Mouse (Mus musculus): ENCODE results near the gene Arsa. TPM values are rescaled to one million over a fixed set of nuclear protein-coding genes. Genes with fewer than 3 reads are reported as not detected.

Arsa gene
- 13.0 and 13.9 TPM in 2 replicates for polyA plus RNA-seq (2015; fragmentation: Nextera tagmentation; extraction: Ambion mirVana)

GRCm38 (mm10) chr15:89477091-89477491 lies at the start of gene Arsa:
TSS of gene Arsa (minus strand) at chr15:89477425.
- DNase-seq (ENCODE audit: low spot score): peak; percentile 29
- no peaks in the 10 kb centered on the region for H3K36me3 ChIP-seq (ENCODE audit: insufficient read depth, low read length)
- no peaks in the 10 kb centered on the region for H3K9me3 ChIP-seq (replicated peaks; ENCODE audit: low read length)
- peak within 1 kb of the TSS; percentile 64 for H3K9ac ChIP-seq (ENCODE audit: low read depth, low read length)
- H3K27me3 ChIP-seq (ENCODE audit: insufficient read depth, low read length): no peaks in the 10 kb centered on the region
- peak within 1 kb of the TSS; percentile 73 for H3K4me2 ChIP-seq (ENCODE audit: low read length)
- peak within 1 kb of the TSS; percentile 49 for H3K4me3 ChIP-seq (replicated peaks; ENCODE audit: low read depth, low read length)
- H3K27ac ChIP-seq: peak within 1 kb of the TSS; percentile 75
- TF ChIP-seq CTCF (IDR thresholded peaks at IDR 0.05; ENCODE audit: low read depth): no peak
- no peak for ATAC-seq (replicated peaks; ENCODE audit: low FRiP score, low read depth)
- WGBS: 25% methylated on average over 9 of the region's 9 CpGs
- no peaks in the 10 kb centered on the region for H3K4me1 ChIP-seq (replicated peaks; ENCODE audit: insufficient read depth, low read length)

GRCm38 (mm10) chr15:89526776-89527325 lies 49.6 kb upstream of the Arsa start:
- ATAC-seq (replicated peaks; ENCODE audit: low FRiP score, low read depth): no peak
- Histone ChIP-seq H3K4me3 (replicated peaks; ENCODE audit: low read depth, low read length) (no peak overlapping the region), H3K4me2 (ENCODE audit: low read length) (no peak overlapping the region), H3K36me3 (ENCODE audit: insufficient read depth, low read length) (no peaks in the 10 kb centered on the region), H3K4me1 (replicated peaks; ENCODE audit: insufficient read depth, low read length) (peaks cover 4% of the 10 kb centered on the region; the same call in 1 of the 2 replicates), H3K27ac (no peak overlapping the region), H3K9ac (ENCODE audit: low read depth, low read length) (no peak overlapping the region), H3K9me3 (replicated peaks; ENCODE audit: low read length) (no peaks in the 10 kb centered on the region), H3K27me3 (ENCODE audit: insufficient read depth, low read length) (peaks cover 14% of the 10 kb centered on the region; the same call in 1 of the 2 replicates)
- 88% methylated on average over 19 of the region's 19 CpGs for WGBS
- no peak for TF ChIP-seq CTCF (IDR thresholded peaks at IDR 0.05; ENCODE audit: low read depth)
- no peak for DNase-seq (ENCODE audit: low spot score)

- TF ChIP-seq CTCF (IDR thresholded peaks at IDR 0.05; ENCODE audit: low read depth): no peak
- Histone ChIP-seq H3K4me2 (ENCODE audit: low read length) (no peak overlapping the region), H3K36me3 (ENCODE audit: insufficient read depth, low read length) (no peaks in the 10 kb centered on the region), H3K4me3 (replicated peaks; ENCODE audit: low read depth, low read length) (no peak overlapping the region), H3K4me1 (replicated peaks; ENCODE audit: insufficient read depth, low read length) (peaks cover 4% of the 10 kb centered on the region; the same call in 1 of the 2 replicates), H3K27me3 (ENCODE audit: insufficient read depth, low read length) (peaks cover 14% of the 10 kb centered on the region; the same call in 1 of the 2 replicates), H3K9me3 (replicated peaks; ENCODE audit: low read length) (no peaks in the 10 kb centered on the region), H3K27ac (no peak overlapping the region), H3K9ac (ENCODE audit: low read depth, low read length) (no peak overlapping the region)
- WGBS: 62% methylated on average over 7 of the region's 7 CpGs
- DNase-seq (ENCODE audit: low spot score) (no peak), ATAC-seq (replicated peaks; ENCODE audit: low FRiP score, low read depth) (no peak)
Observed at GRCm38 (mm10) chr15:89525896-89526295, 48.7 kb upstream of the Arsa start.

GRCm38 (mm10) chr15:89525464-89525863 lies 48.2 kb upstream of the Arsa start:
- peaks cover 14% of the 10 kb centered on the region; the same call in 1 of the 2 replicates for H3K27me3 ChIP-seq (ENCODE audit: insufficient read depth, low read length)
- peaks cover 4% of the 10 kb centered on the region; the same call in 1 of the 2 replicates for H3K4me1 ChIP-seq (replicated peaks; ENCODE audit: insufficient read depth, low read length)
- WGBS: 93% methylated on average over 8 of the region's 8 CpGs
- no peaks in the 10 kb centered on the region for H3K36me3 ChIP-seq (ENCODE audit: insufficient read depth, low read length)
- no peak overlapping the region for H3K27ac ChIP-seq
- ATAC-seq (replicated peaks; ENCODE audit: low FRiP score, low read depth) (no peak), DNase-seq (ENCODE audit: low spot score) (no peak)
- TF ChIP-seq CTCF (IDR thresholded peaks at IDR 0.05; ENCODE audit: low read depth): no peak
- no peak overlapping the region for H3K9ac ChIP-seq (ENCODE audit: low read depth, low read length)
- H3K9me3 ChIP-seq (replicated peaks; ENCODE audit: low read length): no peaks in the 10 kb centered on the region
- no peak overlapping the region for H3K4me2 ChIP-seq (ENCODE audit: low read length)
- H3K4me3 ChIP-seq (replicated peaks; ENCODE audit: low read depth, low read length): no peak overlapping the region

- ATAC-seq (replicated peaks; ENCODE audit: low FRiP score, low read depth): no peak
- TF ChIP-seq CTCF (IDR thresholded peaks at IDR 0.05; ENCODE audit: low read depth): no peak
Observed at GRCm38 (mm10) chr15:89524611-89525415, 47.6 kb upstream of the Arsa start.

GRCm38 (mm10) chr15:89524001-89524571 lies 46.9 kb upstream of the Arsa start:
- H3K36me3 ChIP-seq (ENCODE audit: insufficient read depth, low read length): no peaks in the 10 kb centered on the region
- DNase-seq (ENCODE audit: low spot score): no peak
- peak overlapping the region; percentile 51 for H3K4me3 ChIP-seq (replicated peaks; ENCODE audit: low read depth, low read length)
- no peak overlapping the region for H3K27ac ChIP-seq
- H3K9me3 ChIP-seq (replicated peaks; ENCODE audit: low read length): no peaks in the 10 kb centered on the region
- H3K27me3 ChIP-seq (ENCODE audit: insufficient read depth, low read length): peaks cover 14% of the 10 kb centered on the region; the same call in 1 of the 2 replicates
- H3K9ac ChIP-seq (ENCODE audit: low read depth, low read length): peak overlapping the region; percentile 51
- 4% methylated on average over 33 of the region's 52 CpGs for WGBS
- H3K4me2 ChIP-seq (ENCODE audit: low read length): peak overlapping the region; percentile 94
- no peak for TF ChIP-seq CTCF (IDR thresholded peaks at IDR 0.05; ENCODE audit: low read depth)
- ATAC-seq (replicated peaks; ENCODE audit: low FRiP score, low read depth): no peak
- peaks cover 4% of the 10 kb centered on the region; the same call in 1 of the 2 replicates for H3K4me1 ChIP-seq (replicated peaks; ENCODE audit: insufficient read depth, low read length)

More at GRCm38 (mm10) chr15:89524611-89525415, 47.6 kb upstream of the Arsa start:
- Histone ChIP-seq H3K4me3 (replicated peaks; ENCODE audit: low read depth, low read length) (peak overlapping the region; percentile 51; the same call in 1 of the 2 replicates), H3K4me2 (ENCODE audit: low read length) (peak overlapping the region; percentile 94), H3K27ac (no peak overlapping the region), H3K9ac (ENCODE audit: low read depth, low read length) (no peak overlapping the region), H3K27me3 (ENCODE audit: insufficient read depth, low read length) (peaks cover 14% of the 10 kb centered on the region; the same call in 1 of the 2 replicates), H3K36me3 (ENCODE audit: insufficient read depth, low read length) (no peaks in the 10 kb centered on the region), H3K4me1 (replicated peaks; ENCODE audit: insufficient read depth, low read length) (peaks cover 4% of the 10 kb centered on the region; the same call in 1 of the 2 replicates), H3K9me3 (replicated peaks; ENCODE audit: low read length) (no peaks in the 10 kb centered on the region)
- no peak for DNase-seq (ENCODE audit: low spot score)
- 65% methylated on average over 8 of the region's 8 CpGs for WGBS
